Mouse (Mus musculus): ENCODE data around the gene Cela3a.

DNA sequence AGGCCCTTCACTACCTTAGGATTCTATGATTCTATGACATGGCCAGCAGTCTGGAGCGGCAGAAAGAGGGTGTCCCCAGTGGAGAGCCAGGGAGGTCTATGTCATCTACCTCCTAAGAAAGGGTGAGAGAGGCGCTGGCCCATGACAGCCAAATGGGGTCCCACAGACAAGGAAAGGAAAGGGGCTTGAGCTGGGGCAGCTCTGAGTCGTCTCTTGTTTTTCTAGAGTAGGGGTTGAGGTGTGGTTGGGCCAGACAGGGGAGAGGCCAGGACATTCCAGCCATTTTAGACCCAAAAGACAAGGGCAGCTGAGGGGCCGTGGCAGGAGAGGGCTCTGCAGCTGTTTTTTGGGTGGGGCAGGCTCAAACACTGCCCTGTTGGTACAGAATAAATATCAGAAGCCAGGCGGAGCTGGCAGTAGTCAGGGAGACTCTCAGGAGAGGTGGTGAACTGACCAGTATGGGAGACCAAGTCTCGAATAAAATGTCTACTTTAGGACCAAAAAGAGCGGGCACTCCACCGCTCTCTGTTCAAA lies 43.7 kb upstream of the Cela3a start, which contains the start of gene 1700013G24Rik:
- TF ChIP-seq CTCF (IDR thresholded peaks at IDR 0.05; ENCODE audit: extremely low read depth, insufficient read depth, insufficient read length, insufficient replicate concordance) (no peak), POLR2A (IDR thresholded peaks at IDR 0.05; ENCODE audit: low read depth, low read length) (no peak)
